Mouse (Mus musculus): ENCODE measurements at regions not wholly inside any gene's neighbourhood (a gene's known extent, or its start where the extent isn't known, plus 50 kb on each side); places are given as distances from the start of the nearest gene placed in this dataset.

DNA sequence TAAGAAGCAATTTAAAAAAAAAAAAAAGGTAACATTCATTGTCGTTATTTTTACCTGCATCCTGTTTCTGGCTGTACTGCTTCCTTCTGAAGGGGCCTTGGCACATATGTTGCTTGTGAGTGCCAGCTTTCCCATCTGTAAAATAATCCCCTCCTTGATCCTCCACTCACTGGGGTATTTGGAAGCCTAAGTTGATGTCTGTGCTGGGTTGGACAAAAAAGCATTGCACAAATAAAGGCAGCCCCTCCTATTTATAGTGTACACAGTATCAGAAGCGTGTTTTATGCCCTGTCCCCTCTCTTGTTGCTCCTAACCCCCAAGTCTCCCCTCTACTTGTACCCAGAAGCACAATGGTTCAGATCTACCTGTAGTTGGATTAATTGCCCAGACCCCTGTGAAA, 195.0 kb downstream of the Brinp2 start:
- DNase-seq (ENCODE audit: inconsistent ontology term): no peak

DNA sequence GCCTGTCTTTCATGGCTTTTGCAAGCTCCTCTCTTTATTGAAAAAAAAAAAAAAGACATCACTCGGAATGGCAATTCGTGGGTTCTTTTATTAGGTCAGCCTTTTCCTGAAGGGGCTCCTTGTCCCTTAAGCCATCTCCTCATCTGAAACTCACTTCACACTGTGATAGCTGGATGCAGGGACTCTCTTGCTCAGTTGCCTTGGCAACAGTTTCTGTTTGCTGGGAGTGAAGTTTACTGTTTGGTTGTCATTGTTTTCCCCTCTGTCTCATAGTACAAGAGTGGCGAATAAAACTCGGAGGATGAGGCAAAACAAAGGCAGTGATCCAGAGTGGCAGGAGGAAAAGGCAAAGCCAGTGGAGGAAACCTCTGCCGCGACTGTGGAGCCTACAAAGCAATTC, 194.6 kb downstream of the Brinp2 start:
- no peak for DNase-seq (ENCODE audit: inconsistent ontology term)

DNA sequence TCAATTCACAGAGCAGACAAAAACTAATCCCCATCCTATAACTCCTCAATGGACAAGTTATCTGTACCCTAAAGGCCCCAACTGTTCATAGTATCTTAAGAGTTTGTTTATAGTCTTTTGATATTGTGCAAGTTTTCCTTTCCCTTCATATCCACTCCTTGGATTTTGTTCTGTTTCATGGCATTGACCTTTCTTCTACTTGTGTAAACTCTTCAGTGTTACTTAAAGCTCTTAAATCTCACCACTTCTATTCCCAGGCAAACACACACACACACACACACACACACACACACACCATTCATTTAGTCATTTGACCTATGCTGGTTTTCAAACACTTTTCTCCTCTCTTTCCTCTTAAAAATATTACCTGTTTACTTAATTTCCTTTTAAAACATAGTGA, 192.7 kb downstream of the Brinp2 start:
- DNase-seq (ENCODE audit: inconsistent ontology term): no peak

- DNase-seq (ENCODE audit: inconsistent ontology term): peak; percentile 24
Observed at GRCm38 (mm10) chr1:158170006-158170405, 186.1 kb downstream of the Brinp2 start.

GRCm38 (mm10) chr1:158180095-158180494, 176.0 kb downstream of the Brinp2 start:
- DNase-seq (ENCODE audit: inconsistent ontology term): peak; percentile 4

- no peak for DNase-seq (ENCODE audit: inconsistent ontology term)
Observed at GRCm38 (mm10) chr1:158181296-158181695, 174.8 kb downstream of the Brinp2 start.

- no peak for DNase-seq (ENCODE audit: inconsistent ontology term)
Observed at GRCm38 (mm10) chr1:158187651-158188050, 168.5 kb downstream of the Brinp2 start.

DNA sequence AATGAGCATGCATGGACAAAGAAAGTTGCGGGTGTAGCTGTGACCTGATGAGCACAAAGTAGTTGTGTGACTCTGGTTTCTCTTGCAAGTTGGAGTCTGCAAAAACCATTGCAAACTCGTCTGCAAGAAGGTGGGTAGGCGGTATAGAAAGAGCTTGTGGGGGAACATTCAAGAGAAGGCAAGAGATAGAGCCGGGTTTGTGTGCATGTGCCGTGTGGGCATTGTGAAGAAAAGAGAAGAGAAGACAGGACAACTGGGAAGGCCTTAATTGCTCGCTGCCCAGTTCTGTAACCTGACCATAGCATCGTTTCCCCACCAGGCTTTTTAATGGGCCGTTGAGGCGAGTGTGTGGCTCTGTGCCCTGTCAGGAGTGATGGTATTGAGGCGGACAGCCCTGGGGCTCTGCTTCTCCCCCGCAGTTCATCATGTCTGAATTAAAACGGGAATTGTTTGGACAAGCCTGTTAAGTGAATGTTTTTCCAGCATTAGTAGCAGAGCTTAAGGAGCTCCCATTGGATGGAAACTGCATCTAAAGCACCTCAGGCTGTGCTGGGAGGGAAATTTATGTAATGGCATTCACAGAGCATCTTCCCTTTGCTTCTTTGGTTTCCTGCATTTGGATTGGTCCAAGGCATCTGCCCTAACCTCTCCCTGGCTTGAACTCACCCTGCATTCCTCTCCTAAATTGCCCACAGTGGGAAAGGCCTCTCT, 163.1 kb downstream of the Brinp2 start:
- peak; percentile 91 for DNase-seq (ENCODE audit: inconsistent ontology term)

DNA sequence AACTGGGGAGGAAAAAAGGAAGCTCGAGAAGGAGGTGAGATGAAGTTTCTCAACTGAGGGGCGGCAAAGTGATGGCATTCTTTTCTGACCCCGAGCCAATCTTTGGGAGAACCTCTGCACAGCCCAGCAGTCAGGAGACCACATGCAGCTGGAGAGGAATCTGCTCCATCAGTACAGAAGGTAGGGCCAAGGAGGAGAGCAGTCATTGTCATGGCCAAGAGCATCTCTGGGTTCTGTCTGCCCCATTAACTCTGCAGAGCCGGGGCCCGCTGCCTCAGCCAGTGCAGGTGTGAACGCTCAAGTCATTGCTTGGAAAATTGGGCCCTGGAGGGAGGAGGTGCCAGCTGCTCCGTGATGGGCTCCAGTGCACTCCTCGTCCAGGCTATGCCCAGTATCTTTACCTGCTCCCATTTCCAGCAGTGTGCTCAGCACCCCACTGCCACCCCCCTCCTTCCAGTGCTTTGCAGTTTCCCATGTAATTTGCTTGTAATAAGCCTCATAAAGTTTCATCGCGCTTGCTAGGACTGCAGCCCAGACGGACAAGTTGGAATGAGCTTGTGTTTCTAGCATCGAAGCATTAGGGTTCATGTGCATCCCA, 162.1 kb downstream of the Brinp2 start:
- peak; percentile 12 for DNase-seq (ENCODE audit: inconsistent ontology term)
